Mouse (Mus musculus) olfactory bulb, adult 2 months (tissue): Measurements from ENCODE around the gene Slc13a1.

ENCODE experiments used
- CTCF ChIP-seq: fragments of 200-500 bp; IDR thresholded peaks from 2 replicates; pipeline ENCODE4 v1.5.1; 2012; ENCODE audit warnings: low read depth, mild to moderate bottlenecking, low read length, moderate library complexity; ENCODE audit not compliant: insufficient read depth
- POLR2A ChIP-seq: fragments of 200-500 bp; IDR thresholded peaks from 2 replicates; pipeline ENCODE4 v1.6.1; 2012; ENCODE audit warnings: mild to moderate bottlenecking, low read depth, low read length, moderate library complexity; ENCODE audit not compliant: insufficient read depth

DNA sequence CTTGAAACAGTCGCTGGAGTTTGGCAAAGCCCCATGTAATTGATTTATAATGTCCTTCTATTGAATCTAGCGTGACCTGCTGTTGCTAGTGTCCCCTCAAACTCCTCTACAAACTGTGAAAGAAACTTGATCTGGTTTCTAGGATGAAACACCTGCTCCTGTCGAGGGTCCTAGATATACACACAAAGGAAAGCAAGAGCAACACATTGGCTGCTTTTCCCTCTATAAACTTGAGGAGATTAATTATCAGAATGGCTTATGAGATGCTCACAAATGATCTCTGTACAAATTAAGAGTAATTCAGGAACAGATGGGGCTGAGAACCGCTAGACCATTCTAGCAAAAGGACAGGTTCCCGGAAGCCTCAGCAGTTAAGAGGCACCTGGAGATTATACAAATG, 67.2 kb downstream of the Slc13a1 start:
- TF ChIP-seq CTCF (no peak), POLR2A (no peak)
